In genomic region chr8:124911938-124912872, GRCm38 (mm10) we compare ENCODE assay signal across 15 mouse cellular contexts. TPM values are rescaled to one million over a fixed set of nuclear protein-coding genes. Genes with fewer than 3 reads are reported as not detected.
DNase-seq lines count a peak whose midpoint lies in the region; ATAC-seq and TF ChIP-seq lines count a peak whose summit lies in the region.
"Had no signal": no experiment of that assay in that cellular context is flagged by ENCODE, and none has a peak within 500 bp of the region (broad histone marks: within the 10 kb centered on the region; RNA-seq: fewer than 3 reads in every experiment).

No protein-coding gene starts in this region.

- H3K27ac ChIP-seq in lung, postnatal 0 days (ENCODE audit: low read length): peak overlapping the region; percentile 26; the same call in 1 of the 2 replicates
- H3K27ac ChIP-seq: gastrocnemius, adult 2 months; left cerebral cortex, adult 2 months; midbrain, embryonic 13.5 days; stomach, embryonic 15.5 days had no signal

- no peak for TF ChIP-seq EP300 in lung, postnatal 0 days (IDR thresholded peaks at IDR 0.05)

- no peak overlapping the region for H3K4me2 ChIP-seq in lung, postnatal 0 days (replicated peaks; ENCODE audit: low read depth, low read length)
- H3K4me2 ChIP-seq: midbrain, embryonic 13.5 days; stomach, embryonic 15.5 days had no signal

- ATAC-seq in lung, postnatal 0 days: peak; percentile 57
- ATAC-seq: inflammation-experienced regulatory T-cells, adult 6 months; midbrain, embryonic 13.5 days had no signal

- H3K9ac ChIP-seq in lung, postnatal 0 days (replicated peaks; ENCODE audit: low read depth): no peak overlapping the region
- H3K9ac ChIP-seq: midbrain, embryonic 13.5 days; stomach, embryonic 15.5 days had no signal

- peaks cover 21% of the 10 kb centered on the region for H3K36me3 ChIP-seq in lung, postnatal 0 days (ENCODE audit: insufficient read depth, low read length)

- no peaks in the 10 kb centered on the region for H3K9me3 ChIP-seq in lung, postnatal 0 days (ENCODE audit: low read length)
- H3K9me3 ChIP-seq: midbrain, embryonic 13.5 days; stomach, embryonic 15.5 days had no signal

- no peaks in the 10 kb centered on the region for H3K4me1 ChIP-seq in lung, postnatal 0 days (ENCODE audit: insufficient read depth, low read depth, low read length)
- H3K4me1 ChIP-seq: midbrain, embryonic 13.5 days; stomach, embryonic 15.5 days had no signal

- H3K27me3 ChIP-seq in lung, postnatal 0 days (replicated peaks; ENCODE audit: insufficient read depth, low read length): no peaks in the 10 kb centered on the region
- H3K27me3 ChIP-seq: midbrain, embryonic 13.5 days; stomach, embryonic 15.5 days had no signal

- WGBS in lung, postnatal 0 days: 73% methylated on average over 17 of the region's 17 CpGs

- peak; percentile 23 for DNase-seq in embryo, embryonic 10 days (ENCODE audit: low spot score)
- DNase-seq in embryo, embryonic 9.5 days (ENCODE audit: extremely low spot score): no peak
- peak; percentile 37 for DNase-seq in lung, postnatal 0 days (ENCODE audit: low spot score)
- no peak for DNase-seq in lung, postnatal 10 days
- peak; percentile 73 for DNase-seq in kidney, adult 9 months
- DNase-seq in retina, postnatal 1 day: peak; percentile 56
- no peak for DNase-seq in urinary bladder, postnatal 10 days (ENCODE audit: low spot score)
- DNase-seq in MN1 (ENCODE audit: low spot score): no peak
- DNase-seq: adrenal gland, postnatal 36 days; gastrocnemius, adult 2 months had no signal

- TF ChIP-seq CTCF in lung, postnatal 0 days (IDR thresholded peaks at IDR 0.05): no peak

- H3K4me3 ChIP-seq in lung, postnatal 0 days (ENCODE audit: low read depth, low read length): no peak overlapping the region
- H3K4me3 ChIP-seq: erythroblast, embryonic 14.5 days; gastrocnemius, adult 2 months; left cerebral cortex, adult 2 months; midbrain, embryonic 13.5 days; stomach, embryonic 15.5 days had no signal

RNA-seq across cellular contexts. Expression of gene Sprtn, which starts 14.5 kb away (rescaled TPM):
- polyA plus RNA-seq in lung, postnatal 0 days (2015; fragmentation: Nextera tagmentation; extraction: Ambion mirVana): 6.9 TPM in 2 replicates

RNA-seq across cellular contexts. Expression of gene Exoc8, which starts 14.7 kb away (rescaled TPM):
- 7.0 and 7.7 TPM in 2 replicates for polyA plus RNA-seq in lung, postnatal 0 days (2015; fragmentation: Nextera tagmentation; extraction: Ambion mirVana)

RNA-seq across cellular contexts. Expression of gene Egln1, which starts 36.9 kb away (rescaled TPM):
- polyA plus RNA-seq in lung, postnatal 0 days (2015; fragmentation: Nextera tagmentation; extraction: Ambion mirVana): 7.7 and 8.8 TPM in 2 replicates

RNA-seq across cellular contexts. Expression of gene 2810004N23Rik, which starts 49.3 kb away (rescaled TPM):
- polyA plus RNA-seq in lung, postnatal 0 days (2015; fragmentation: Nextera tagmentation; extraction: Ambion mirVana): 18.0 and 18.2 TPM in 2 replicates

RNA-seq across cellular contexts. Expression of gene Gnpat, which starts 49.4 kb away (rescaled TPM):
- 67.8 and 71.5 TPM in 2 replicates for polyA plus RNA-seq in lung, postnatal 0 days (2015; fragmentation: Nextera tagmentation; extraction: Ambion mirVana)

Comparison
In these comparisons a context has a peak if more than half of its experiments do, and no peak if none do; other contexts are left out.
1. DNase-seq: peak in embryo, embryonic 10 days (single experiment), lung, postnatal 0 days (single experiment), kidney, adult 9 months (single experiment) and retina, postnatal 1 day (single experiment); none in embryo, embryonic 9.5 days (single experiment), lung, postnatal 10 days (single experiment), urinary bladder, postnatal 10 days (single experiment) and MN1 (single experiment).